Mouse (Mus musculus): ENCODE data around the gene Raf1. TPM values are rescaled to one million over a fixed set of nuclear protein-coding genes. Genes with fewer than 3 reads are reported as not detected.
A peak's percentile ranks its signal among the peaks of the same experiment; 100 is the strongest.

The Raf1 gene
- total and polyA plus RNA-seq, 3 experiments, result 79.3 to 80.7 TPM; not detected in 1

DNA sequence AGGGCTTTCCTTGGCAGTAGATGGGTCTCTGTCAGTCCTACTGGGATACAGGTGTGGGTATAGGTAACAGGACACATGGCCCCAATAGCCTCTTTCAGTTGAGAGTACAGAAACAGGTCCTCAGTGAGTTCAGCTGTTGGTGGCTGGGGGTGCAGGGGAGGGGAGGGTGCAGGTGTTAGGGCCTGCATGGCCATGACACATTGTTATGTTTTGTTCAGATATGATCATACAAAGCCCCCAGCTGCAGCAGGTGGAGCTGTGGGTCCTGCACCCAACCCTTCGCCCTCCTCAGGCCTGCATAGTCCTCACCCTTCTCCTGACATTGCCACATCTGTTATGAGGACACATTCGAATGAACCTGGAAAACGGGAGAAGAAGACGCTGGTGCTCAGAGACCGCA lies 66.1 kb downstream of the Raf1 start:
- Histone ChIP-seq H3K4me3 (ENCODE audit: control insufficient read depth in 1 of 2, insufficient read depth in 1 of 2, low read depth in 2 of 2, low read length in 2 of 2) (no peak overlapping the region), H3K27me3 (ENCODE audit: control insufficient read depth in 1 of 2, insufficient read depth in 2 of 2, low read length in 2 of 2) (no peaks in the 10 kb centered on the region), H3K27ac (ENCODE audit: control insufficient read depth, low read depth, low read length) (no peak overlapping the region), H3K9ac (ENCODE audit: control insufficient read depth, low read depth, low read length, poor library complexity, severe bottlenecking) (no peak overlapping the region), H3K36me3 (ENCODE audit: control insufficient read depth in 1 of 2, insufficient read depth in 2 of 2, low read length in 2 of 2) (peaks cover 0 to 11% of the 10 kb centered on the region in 2 experiments; a peak in 2 of 4 replicates), H3K4me1 (ENCODE audit: control insufficient read depth in 1 of 2, insufficient read depth in 2 of 2, low read length in 2 of 2) (no peaks in the 10 kb centered on the region), H3K79me2 (ENCODE audit: control insufficient read depth, insufficient read depth, low read length, poor library complexity) (peaks cover 2% of the 10 kb centered on the region; the same call in 1 of the 2 replicates), H3K9me3 (replicated peaks; ENCODE audit: insufficient read depth, low read length) (no peaks in the 10 kb centered on the region)
- TF ChIP-seq CTCF (IDR thresholded peaks at IDR 0.05 in 2 of 3, conservative IDR thresholded peaks at IDR 0.05 in 1 of 3; ENCODE audit: control insufficient read depth in 1 of 3, insufficient read depth in 1 of 3, low read depth in 2 of 3, low read length in 3 of 3, poor library complexity in 1 of 3, severe bottlenecking in 1 of 3), result no peak
- no peak for TF ChIP-seq ZKSCAN1 (IDR thresholded peaks at IDR 0.05; ENCODE audit: low read depth, low read length)
- no peak for TF ChIP-seq POLR2AphosphoS2 (IDR thresholded peaks at IDR 0.05; ENCODE audit: low read length)
- no peak for TF ChIP-seq USF1 (IDR thresholded peaks at IDR 0.05; ENCODE audit: low read depth, low read length)
- DNase-seq (ENCODE audit: low read depth, low spot score), result no peak

DNA sequence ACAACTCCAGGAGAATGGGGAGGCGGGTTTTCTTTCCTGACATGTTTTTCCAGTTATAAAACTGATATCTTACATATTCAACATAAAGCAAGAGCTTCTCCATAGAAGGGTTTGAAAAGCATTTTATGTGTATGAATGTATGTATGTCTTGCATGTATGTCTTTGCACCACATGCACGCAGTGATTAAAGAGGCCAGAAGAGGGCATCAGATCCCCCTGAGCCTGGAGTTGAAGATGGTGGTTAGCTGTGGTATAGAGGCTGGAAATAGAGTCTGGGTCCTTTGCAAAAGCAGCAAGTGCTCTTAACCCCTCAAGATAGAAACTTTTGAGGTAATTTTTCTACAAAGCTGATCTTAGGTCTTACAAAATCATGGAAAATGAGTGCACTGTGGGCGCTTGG lies 67.3 kb downstream of the Raf1 start:
- Histone ChIP-seq H3K4me1 (ENCODE audit: control insufficient read depth in 1 of 2, insufficient read depth in 2 of 2, low read length in 2 of 2) (no peaks in the 10 kb centered on the region), H3K9me3 (replicated peaks; ENCODE audit: insufficient read depth, low read length) (no peaks in the 10 kb centered on the region), H3K9ac (ENCODE audit: control insufficient read depth, low read depth, low read length, poor library complexity, severe bottlenecking) (no peak overlapping the region), H3K4me3 (ENCODE audit: control insufficient read depth in 1 of 2, insufficient read depth in 1 of 2, low read depth in 2 of 2, low read length in 2 of 2) (no peak overlapping the region), H3K36me3 (ENCODE audit: control insufficient read depth in 1 of 2, insufficient read depth in 2 of 2, low read length in 2 of 2) (peaks cover 0 to 5% of the 10 kb centered on the region in 2 experiments; a peak in 2 of 4 replicates), H3K79me2 (ENCODE audit: control insufficient read depth, insufficient read depth, low read length, poor library complexity) (peaks cover 2% of the 10 kb centered on the region; the same call in 1 of the 2 replicates), H3K27me3 (ENCODE audit: control insufficient read depth in 1 of 2, insufficient read depth in 2 of 2, low read length in 2 of 2) (no peaks in the 10 kb centered on the region), H3K27ac (ENCODE audit: control insufficient read depth, low read depth, low read length) (no peak overlapping the region)
- TF ChIP-seq CTCF (IDR thresholded peaks at IDR 0.05 in 2 of 3, conservative IDR thresholded peaks at IDR 0.05 in 1 of 3; ENCODE audit: control insufficient read depth in 1 of 3, insufficient read depth in 1 of 3, low read depth in 2 of 3, low read length in 3 of 3, poor library complexity in 1 of 3, severe bottlenecking in 1 of 3) (peak; percentile 68 to 81 (median 68)), ELF1 (IDR thresholded peaks at IDR 0.05; ENCODE audit: low read depth, low read length) (no peak), RAD21 (IDR thresholded peaks at IDR 0.05; ENCODE audit: low read depth, low read length) (peak; percentile 52), TBP (IDR thresholded peaks at IDR 0.05; ENCODE audit: low read depth, low read length) (no peak), ZC3H11A (IDR thresholded peaks at IDR 0.05; ENCODE audit: low read depth, low read length) (peak; percentile 62), SMC3 (IDR thresholded peaks at IDR 0.05; ENCODE audit: low read depth, low read length) (peak; percentile 78)
- DNase-seq (ENCODE audit: low read depth, low spot score), result peak; percentile 71

DNA sequence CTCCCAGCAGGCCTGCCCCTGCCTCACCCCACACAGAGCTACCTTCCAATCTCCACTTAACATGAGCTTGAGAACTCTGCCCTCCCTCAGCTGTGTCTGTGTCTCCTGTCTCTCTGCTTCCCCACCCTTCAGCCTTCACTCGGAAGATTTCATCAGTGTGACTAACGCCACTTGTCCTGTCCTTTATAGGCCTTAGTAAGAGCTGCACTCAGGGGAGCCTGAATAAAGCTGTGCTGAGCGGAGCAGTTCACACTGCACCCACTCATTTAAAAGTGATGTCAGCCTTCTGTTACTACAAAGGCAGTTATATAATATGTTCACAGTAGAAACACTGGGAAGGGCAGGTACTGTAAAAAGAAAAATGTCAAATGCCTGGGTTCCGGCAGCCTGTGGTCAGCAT lies 69.0 kb downstream of the Raf1 start:
- Histone ChIP-seq H3K36me3 (ENCODE audit: control insufficient read depth in 1 of 2, insufficient read depth in 2 of 2, low read length in 2 of 2) (peaks cover 5 to 8% of the 10 kb centered on the region in 2 experiments), H3K9me3 (replicated peaks; ENCODE audit: insufficient read depth, low read length) (no peaks in the 10 kb centered on the region), H3K4me1 (ENCODE audit: control insufficient read depth in 1 of 2, insufficient read depth in 2 of 2, low read length in 2 of 2) (peaks cover 2 to 5% of the 10 kb centered on the region in 2 experiments; a peak in 3 of 4 replicates), H3K4me3 (ENCODE audit: control insufficient read depth in 1 of 2, insufficient read depth in 1 of 2, low read depth in 2 of 2, low read length in 2 of 2) (no peak overlapping the region), H3K27ac (ENCODE audit: control insufficient read depth, low read depth, low read length) (no peak overlapping the region), H3K9ac (ENCODE audit: control insufficient read depth, low read depth, low read length, poor library complexity, severe bottlenecking) (no peak overlapping the region), H3K79me2 (ENCODE audit: control insufficient read depth, insufficient read depth, low read length, poor library complexity) (peaks cover 6% of the 10 kb centered on the region), H3K27me3 (ENCODE audit: control insufficient read depth in 1 of 2, insufficient read depth in 2 of 2, low read length in 2 of 2) (no peaks in the 10 kb centered on the region)
- TF ChIP-seq MAX (IDR thresholded peaks at IDR 0.05; ENCODE audit: low read length) (no peak), MYC (IDR thresholded peaks at IDR 0.05; ENCODE audit: low read depth, low read length) (no peak), KAT2A (conservative IDR thresholded peaks at IDR 0.05; ENCODE audit: low read depth, low read length) (no peak), ZC3H11A (IDR thresholded peaks at IDR 0.05; ENCODE audit: low read depth, low read length) (no peak), EP300 (IDR thresholded peaks at IDR 0.05; ENCODE audit: low read depth in 1 of 2, low read length in 2 of 2) (no peak), NRF1 (IDR thresholded peaks at IDR 0.05; ENCODE audit: insufficient read depth, low read depth, low read length, poor library complexity, severe bottlenecking) (no peak), MEF2A (IDR thresholded peaks at IDR 0.05; ENCODE audit: extremely low read depth, insufficient replicate concordance, low read depth, low read length, poor library complexity, severe bottlenecking) (no peak), ETS1 (IDR thresholded peaks at IDR 0.05; ENCODE audit: low read depth, low read length) (no peak), E2F4 (IDR thresholded peaks at IDR 0.05; ENCODE audit: borderline replicate concordance, low read depth, low read length) (no peak), GABPA (IDR thresholded peaks at IDR 0.05; ENCODE audit: low read depth, low read length) (no peak), TAL1 (IDR thresholded peaks at IDR 0.05; ENCODE audit: low read length) (no peak), ZNF384 (IDR thresholded peaks at IDR 0.05; ENCODE audit: low read depth, low read length) (no peak), CHD1 (IDR thresholded peaks at IDR 0.05; ENCODE audit: low read depth, low read length) (no peak), MXI1 (IDR thresholded peaks at IDR 0.05; ENCODE audit: low read depth, low read length) (no peak), SMC3 (IDR thresholded peaks at IDR 0.05; ENCODE audit: low read depth, low read length) (no peak)
- DNase-seq (ENCODE audit: low read depth, low spot score), result no peak

Data from MEL (cell line).